Mouse (Mus musculus): ENCODE measurements around the gene Tstd2. TPM values are rescaled to one million over a fixed set of nuclear protein-coding genes. Genes with fewer than 3 reads are reported as not detected.

Gene Tstd2
- total and polyA plus RNA-seq, 2 experiments from 2014 or later, result 19.3 to 31.4 TPM

GRCm38 (mm10) chr4:46144323-46144722 lies 5.8 kb upstream of the Tstd2 start:
- Histone ChIP-seq H3K4me2 (ENCODE audit: low read depth) (no peak overlapping the region), H3K27ac (ENCODE audit: low read depth, low read length) (no peak overlapping the region), H3K9me3 (ENCODE audit: low read length) (no peaks in the 10 kb centered on the region), H3K4me1 (ENCODE audit: insufficient read depth) (peaks cover 8% of the 10 kb centered on the region; the same call in 1 of the 2 replicates), H3K9ac (no peak overlapping the region), H3K27me3 (ENCODE audit: insufficient read depth, low read length) (no peaks in the 10 kb centered on the region), H3K4me3 (ENCODE audit: low read depth, low read length) (no peak overlapping the region), H3K36me3 (ENCODE audit: insufficient read depth) (peaks cover 29% of the 10 kb centered on the region)
- ATAC-seq (no peak), DNase-seq (no peak)
- 72% methylated on average over 3 of the region's 3 CpGs for whole genome bisulfite sequencing
- TF ChIP-seq CTCF (IDR thresholded peaks at IDR 0.05; ENCODE audit: low read depth), result peak; percentile 47

GRCm38 (mm10) chr4:46137629-46138286 lies 736 bp downstream of the Tstd2 start:
- Histone ChIP-seq H3K4me1 (ENCODE audit: insufficient read depth) (peaks cover 17% of the 10 kb centered on the region), H3K27me3 (ENCODE audit: insufficient read depth, low read length) (no peaks in the 10 kb centered on the region), H3K4me3 (ENCODE audit: low read depth, low read length) (peak overlapping the region; percentile 83), H3K9ac (peak overlapping the region; percentile 95), H3K27ac (ENCODE audit: low read depth, low read length) (peak overlapping the region; percentile 97), H3K9me3 (ENCODE audit: low read length) (no peaks in the 10 kb centered on the region), H3K36me3 (ENCODE audit: insufficient read depth) (peaks cover 14% of the 10 kb centered on the region), H3K4me2 (ENCODE audit: low read depth) (peak overlapping the region; percentile 73)
- 8% methylated on average over 17 of the region's 17 CpGs for WGBS
- TF ChIP-seq CTCF (IDR thresholded peaks at IDR 0.05; ENCODE audit: low read depth), result no peak
- ATAC-seq, result peak; percentile 68
- no peak for DNase-seq

GRCm38 (mm10) chr4:46131791-46132190 lies 6.7 kb downstream of the Tstd2 start:
- no peak overlapping the region for H3K9ac ChIP-seq
- ATAC-seq (no peak), DNase-seq (no peak)
- H3K4me1 ChIP-seq (ENCODE audit: insufficient read depth), result peaks cover under 1% of the 10 kb centered on the region; the same call in 1 of the 2 replicates
- TF ChIP-seq CTCF (IDR thresholded peaks at IDR 0.05; ENCODE audit: low read depth), result no peak
- 80% methylated on average over 6 of the region's 6 CpGs for WGBS
- no peaks in the 10 kb centered on the region for H3K27me3 ChIP-seq (ENCODE audit: insufficient read depth, low read length)
- no peak overlapping the region for H3K27ac ChIP-seq (ENCODE audit: low read depth, low read length)
- peaks cover 43% of the 10 kb centered on the region for H3K36me3 ChIP-seq (ENCODE audit: insufficient read depth)
- H3K4me2 ChIP-seq (ENCODE audit: low read depth), result no peak overlapping the region
- H3K4me3 ChIP-seq (ENCODE audit: low read depth, low read length), result no peak overlapping the region
- H3K9me3 ChIP-seq (ENCODE audit: low read length), result no peaks in the 10 kb centered on the region

- no peaks in the 10 kb centered on the region for H3K9me3 ChIP-seq (ENCODE audit: low read length)
- H3K27me3 ChIP-seq (ENCODE audit: insufficient read depth, low read length), result no peaks in the 10 kb centered on the region
- H3K36me3 ChIP-seq (ENCODE audit: insufficient read depth), result peaks cover 48% of the 10 kb centered on the region
- no peak overlapping the region for H3K9ac ChIP-seq
- WGBS, result 73% methylated on average over 3 of the region's 3 CpGs
- no peak for ATAC-seq
- H3K4me1 ChIP-seq (ENCODE audit: insufficient read depth), result no peaks in the 10 kb centered on the region
- H3K4me3 ChIP-seq (ENCODE audit: low read depth, low read length), result no peak overlapping the region
- DNase-seq, result peak; percentile 62
- no peak overlapping the region for H3K4me2 ChIP-seq (ENCODE audit: low read depth)
- H3K27ac ChIP-seq (ENCODE audit: low read depth, low read length), result no peak overlapping the region
- TF ChIP-seq CTCF (IDR thresholded peaks at IDR 0.05; ENCODE audit: low read depth), result peak; percentile 73
Observed at GRCm38 (mm10) chr4:46130221-46130620, 8.3 kb downstream of the Tstd2 start.

GRCm38 (mm10) chr4:46129311-46130004 lies 9.0 kb downstream of the Tstd2 start:
- Histone ChIP-seq H3K27ac (ENCODE audit: low read depth, low read length) (no peak overlapping the region), H3K36me3 (ENCODE audit: insufficient read depth) (peaks cover 55% of the 10 kb centered on the region), H3K9ac (no peak overlapping the region), H3K4me3 (ENCODE audit: low read depth, low read length) (no peak overlapping the region), H3K4me1 (ENCODE audit: insufficient read depth) (no peaks in the 10 kb centered on the region), H3K4me2 (ENCODE audit: low read depth) (no peak overlapping the region), H3K27me3 (ENCODE audit: insufficient read depth, low read length) (no peaks in the 10 kb centered on the region), H3K9me3 (ENCODE audit: low read length) (no peaks in the 10 kb centered on the region)
- DNase-seq (no peak), ATAC-seq (no peak)
- 89% methylated on average over 8 of the region's 8 CpGs for WGBS
- TF ChIP-seq CTCF (IDR thresholded peaks at IDR 0.05; ENCODE audit: low read depth), result no peak

- peak; percentile 89 for DNase-seq
- H3K9ac ChIP-seq, result no peak overlapping the region
- H3K36me3 ChIP-seq (ENCODE audit: insufficient read depth), result peaks cover 64% of the 10 kb centered on the region
- H3K27me3 ChIP-seq (ENCODE audit: insufficient read depth, low read length), result no peaks in the 10 kb centered on the region
- H3K27ac ChIP-seq (ENCODE audit: low read depth, low read length), result no peak overlapping the region
- TF ChIP-seq CTCF (IDR thresholded peaks at IDR 0.05; ENCODE audit: low read depth), result peak; percentile 95
- no peak overlapping the region for H3K4me3 ChIP-seq (ENCODE audit: low read depth, low read length)
- H3K4me2 ChIP-seq (ENCODE audit: low read depth), result no peak overlapping the region
- ATAC-seq, result peak; percentile 83
- WGBS, result 44% methylated on average over 2 of the region's 2 CpGs
- H3K4me1 ChIP-seq (ENCODE audit: insufficient read depth), result no peaks in the 10 kb centered on the region
- no peaks in the 10 kb centered on the region for H3K9me3 ChIP-seq (ENCODE audit: low read length)
Observed at GRCm38 (mm10) chr4:46126541-46126940, 12.0 kb downstream of the Tstd2 start.

- H3K4me3 ChIP-seq (ENCODE audit: low read depth, low read length), result no peak overlapping the region
- no peak overlapping the region for H3K27ac ChIP-seq (ENCODE audit: low read depth, low read length)
- H3K27me3 ChIP-seq (ENCODE audit: insufficient read depth, low read length), result no peaks in the 10 kb centered on the region
- H3K9me3 ChIP-seq (ENCODE audit: low read length), result no peaks in the 10 kb centered on the region
- H3K4me2 ChIP-seq (ENCODE audit: low read depth), result no peak overlapping the region
- DNase-seq (no peak), ATAC-seq (no peak)
- WGBS, result 88% methylated on average over 6 of the region's 6 CpGs
- no peaks in the 10 kb centered on the region for H3K4me1 ChIP-seq (ENCODE audit: insufficient read depth)
- no peak for TF ChIP-seq CTCF (IDR thresholded peaks at IDR 0.05; ENCODE audit: low read depth)
- H3K9ac ChIP-seq, result no peak overlapping the region
- H3K36me3 ChIP-seq (ENCODE audit: insufficient read depth), result peaks cover 69% of the 10 kb centered on the region
Observed at GRCm38 (mm10) chr4:46123358-46123757, 15.1 kb downstream of the Tstd2 start.
